Mouse (Mus musculus) embryonic fibroblast, embryonic 13.5 days (primary cell): ENCODE measurements around the gene Snrpa1.
A peak's percentile ranks its signal among the peaks of the same experiment; 100 is the strongest.

Experiments used
- CTCF ChIP-seq: IDR thresholded peaks from 2 replicates; pipeline ENCODE4 v1.5.1; 2011; ENCODE audit warnings: mild to moderate bottlenecking, control low read depth, low read length, moderate library complexity, borderline replicate concordance; ENCODE audit not compliant: insufficient read depth
- POLR2A ChIP-seq: IDR thresholded peaks from 2 replicates; pipeline ENCODE4 v1.6.1; 2011; ENCODE audit warnings: low read depth, mild to moderate bottlenecking, control low read depth, low read length, moderate library complexity

DNA sequence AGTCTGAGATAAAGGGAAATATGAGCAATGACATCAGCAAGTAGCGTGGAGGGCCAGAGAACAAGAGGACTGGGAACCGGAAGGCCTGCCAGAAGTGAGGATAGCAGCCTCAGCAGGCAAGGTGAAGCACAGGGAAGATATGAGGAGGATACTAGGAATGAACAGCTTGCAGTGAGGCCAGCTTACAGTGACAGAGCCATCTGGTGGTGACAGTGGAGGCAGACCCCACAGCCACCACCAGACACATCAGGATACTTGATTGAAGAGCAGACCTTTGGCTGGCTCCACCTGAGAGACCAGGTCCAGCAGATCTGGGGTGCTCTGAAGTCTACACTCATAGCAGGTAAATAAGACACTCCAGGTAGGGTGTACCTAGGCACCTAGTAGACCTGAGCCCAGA is 31.1 kb upstream of the Snrpa1 start:
- TF ChIP-seq POLR2A (no peak), CTCF (peak; percentile 64; the same call in 1 of the 2 replicates)
